Mouse (Mus musculus) MEL (cell line): ENCODE measurements around the gene Eif2a. TPM values are rescaled to one million over a fixed set of nuclear protein-coding genes. Genes with fewer than 3 reads are reported as not detected.

Source experiments
- DNase-seq: peaks from one replicate; pipeline ENCODE4 v3.0.0; 2011; ENCODE audit warnings: low read depth, low spot score
- H3K27ac ChIP-seq: 2 replicates; pipeline ENCODE4 v1.5.1; 2012; ENCODE audit warnings: low read depth, mild to moderate bottlenecking, control low read depth, low read length, moderate library complexity; ENCODE audit not compliant: control insufficient read depth
- H3K27me3 ChIP-seq, 2 experiments: fragments of 150-350 bp in 1 of 2; sonication (generic) in 1 of 2; 2 replicates each; pipeline ENCODE4 v1.6.1; 2012; ENCODE audit warnings: low read length in 2 of 2, mild to moderate bottlenecking in 2 of 2, improper control_type of control experiment in 1 of 2, moderate library complexity in 1 of 2; ENCODE audit not compliant: insufficient read depth in 2 of 2, control insufficient read depth in 1 of 2
- H3K36me3 ChIP-seq, 2 experiments: 2 replicates each; pipeline ENCODE4 v1.6.1; 2012 to 2014; ENCODE audit warnings: low read length in 2 of 2, improper control_type of control experiment in 1 of 2, inconsistent platforms in 1 of 2, mild to moderate bottlenecking in 1 of 2; ENCODE audit not compliant: insufficient read depth in 2 of 2, control insufficient read depth in 1 of 2
- H3K4me1 ChIP-seq, 2 experiments: fragments of 150-350 bp in 1 of 2; sonication (generic) in 1 of 2; 2 replicates each; pipeline ENCODE4 v1.6.1; 2012; ENCODE audit warnings: low read length in 2 of 2, improper control_type of control experiment in 1 of 2, mild to moderate bottlenecking in 1 of 2; ENCODE audit not compliant: insufficient read depth in 2 of 2, control insufficient read depth in 1 of 2
- H3K4me3 ChIP-seq, 2 experiments: fragments of 150-350 bp in 1 of 2; sonication (generic) in 1 of 2; 2 replicates each; pipeline ENCODE4 v1.5.1; 2012; ENCODE audit warnings: low read depth in 2 of 2, low read length in 2 of 2, mild to moderate bottlenecking in 2 of 2, moderate library complexity in 2 of 2, control low read depth in 1 of 2, improper control_type of control experiment in 1 of 2; ENCODE audit not compliant: control insufficient read depth in 1 of 2, insufficient read depth in 1 of 2
- H3K79me2 ChIP-seq: 2 replicates; pipeline ENCODE4 v1.6.1; 2012; ENCODE audit warnings: mild to moderate bottlenecking, low read length, moderate library complexity; ENCODE audit not compliant: control insufficient read depth, poor library complexity, insufficient read depth
- H3K9ac ChIP-seq: 2 replicates; pipeline ENCODE4 v1.6.1; 2012; ENCODE audit warnings: low read depth, mild to moderate bottlenecking, control low read depth, low read length, moderate library complexity; ENCODE audit not compliant: control insufficient read depth, poor library complexity, severe bottlenecking
- H3K9me3 ChIP-seq: fragments of 150-350 bp; sonication (generic); replicated peaks from 2 replicates; pipeline ENCODE4 v1.6.1; 2012; ENCODE audit warnings: mild to moderate bottlenecking, low read length, improper control_type of control experiment, moderate library complexity; ENCODE audit not compliant: insufficient read depth
- BHLHE40 ChIP-seq: IDR thresholded peaks from 2 replicates; pipeline ENCODE4 v1.6.1; 2012; ENCODE audit warnings: low read depth, mild to moderate bottlenecking, inconsistent platforms, low read length, improper control_type of control experiment, borderline replicate concordance
- CHD1 ChIP-seq: IDR thresholded peaks from 2 replicates; pipeline ENCODE4 v1.6.1; 2012; ENCODE audit warnings: low read depth, mild to moderate bottlenecking, inconsistent platforms, low read length, improper control_type of control experiment
- CHD2 ChIP-seq: IDR thresholded peaks from 2 replicates; pipeline ENCODE4 v1.6.1; 2011; ENCODE audit warnings: low read length, improper control_type of control experiment
- CTCF ChIP-seq, 3 experiments: IDR thresholded peaks in 2 of 3; conservative IDR thresholded peaks in 1 of 3; 2 replicates each; pipeline ENCODE4 v1.5.1; 2011 to 2012; ENCODE audit warnings: low read length in 3 of 3, low read depth in 2 of 3, mild to moderate bottlenecking in 2 of 3, improper control_type of control experiment in 1 of 3, inconsistent platforms in 1 of 3, mixed read lengths in 1 of 3, moderate library complexity in 1 of 3; ENCODE audit not compliant: control insufficient read depth in 1 of 3, insufficient read depth in 1 of 3, poor library complexity in 1 of 3, severe bottlenecking in 1 of 3
- E2F4 ChIP-seq: IDR thresholded peaks from 2 replicates; pipeline ENCODE4 v1.6.1; 2011; ENCODE audit warnings: low read depth, low read length, improper control_type of control experiment, borderline replicate concordance
- ELF1 ChIP-seq: IDR thresholded peaks from 2 replicates; pipeline ENCODE4 v1.6.1; 2014; ENCODE audit warnings: low read depth, mild to moderate bottlenecking, inconsistent platforms, low read length, improper control_type of control experiment, moderate library complexity
- EP300 ChIP-seq, 2 experiments: IDR thresholded peaks; 2 replicates each; pipeline ENCODE4 v1.6.1; 2011; ENCODE audit warnings: improper control_type of control experiment in 2 of 2, low read length in 2 of 2, low read depth in 1 of 2, mild to moderate bottlenecking in 1 of 2
- ETS1 ChIP-seq: IDR thresholded peaks from 2 replicates; pipeline ENCODE4 v1.6.1; 2012; ENCODE audit warnings: low read depth, mild to moderate bottlenecking, inconsistent platforms, low read length, improper control_type of control experiment, moderate library complexity
- GABPA ChIP-seq: IDR thresholded peaks from 2 replicates; pipeline ENCODE4 v1.6.1; 2012; ENCODE audit warnings: low read depth, mild to moderate bottlenecking, inconsistent platforms, low read length, improper control_type of control experiment, moderate library complexity
- GATA1 ChIP-seq: IDR thresholded peaks from 2 replicates; pipeline ENCODE4 v1.6.1; 2011; ENCODE audit warnings: low read depth, low read length, improper control_type of control experiment
- JUND ChIP-seq: IDR thresholded peaks from 2 replicates; pipeline ENCODE4 v1.6.1; 2011; ENCODE audit warnings: low read depth, mild to moderate bottlenecking, improper control_type of control experiment, low read length
- KAT2A ChIP-seq: conservative IDR thresholded peaks from 2 replicates; pipeline ENCODE4 v1.6.1; 2012; ENCODE audit warnings: low read depth, low read length, improper control_type of control experiment, inconsistent platforms
- MAFK ChIP-seq: IDR thresholded peaks from 2 replicates; pipeline ENCODE4 v1.6.1; 2011; ENCODE audit warnings: low read depth, mild to moderate bottlenecking, low read length, improper control_type of control experiment, borderline replicate concordance
- MAX ChIP-seq: IDR thresholded peaks from 2 replicates; pipeline ENCODE4 v1.6.1; 2011; ENCODE audit warnings: low read length, improper control_type of control experiment
- MAZ ChIP-seq: IDR thresholded peaks from 2 replicates; pipeline ENCODE4 v1.6.1; 2012; ENCODE audit warnings: low read depth, mild to moderate bottlenecking, inconsistent platforms, low read length, improper control_type of control experiment
- MEF2A ChIP-seq: IDR thresholded peaks from 2 replicates; pipeline ENCODE4 v1.6.1; 2014; ENCODE audit warnings: low read depth, mild to moderate bottlenecking, inconsistent platforms, low read length, improper control_type of control experiment; ENCODE audit not compliant: poor library complexity, insufficient replicate concordance, severe bottlenecking; ENCODE audit errors: extremely low read depth
- MXI1 ChIP-seq: IDR thresholded peaks from 2 replicates; pipeline ENCODE4 v1.6.1; 2011; ENCODE audit warnings: mild to moderate bottlenecking, low read depth, low read length, improper control_type of control experiment
- MYB ChIP-seq: IDR thresholded peaks from 2 replicates; pipeline ENCODE4 v1.6.1; 2011; ENCODE audit warnings: mild to moderate bottlenecking, low read depth, low read length, improper control_type of control experiment
- MYC ChIP-seq: IDR thresholded peaks from 2 replicates; pipeline ENCODE4 v1.6.1; 2011; ENCODE audit warnings: low read depth, mild to moderate bottlenecking, low read length, improper control_type of control experiment, moderate library complexity
- NELFE ChIP-seq: IDR thresholded peaks from 2 replicates; pipeline ENCODE4 v1.6.1; 2011; ENCODE audit warnings: low read depth, low read length, improper control_type of control experiment
- NRF1 ChIP-seq: IDR thresholded peaks from 2 replicates; pipeline ENCODE4 v1.6.1; 2014; ENCODE audit warnings: low read depth, mild to moderate bottlenecking, inconsistent platforms, low read length, improper control_type of control experiment, moderate library complexity; ENCODE audit not compliant: poor library complexity, insufficient read depth, severe bottlenecking
- POLR2A ChIP-seq, 2 experiments: IDR thresholded peaks; 2 replicates each; pipeline ENCODE4 v1.6.1; 2011 to 2012; ENCODE audit warnings: low read length in 2 of 2, mild to moderate bottlenecking in 2 of 2, control low read depth in 1 of 2, improper control_type of control experiment in 1 of 2, low read depth in 1 of 2, moderate library complexity in 1 of 2; ENCODE audit not compliant: control insufficient read depth in 1 of 2, insufficient read depth in 1 of 2, poor library complexity in 1 of 2
- POLR2AphosphoS2 ChIP-seq: IDR thresholded peaks from 2 replicates; pipeline ENCODE4 v1.6.1; 2011; ENCODE audit warnings: low read length, improper control_type of control experiment
- POLR2AphosphoS5 ChIP-seq: IDR thresholded peaks from 2 replicates; pipeline ENCODE4 v1.6.1; 2012; ENCODE audit warnings: low read depth, borderline replicate concordance, mild to moderate bottlenecking, inconsistent platforms, low read length, moderate library complexity, mixed read lengths
- RAD21 ChIP-seq: IDR thresholded peaks from 2 replicates; pipeline ENCODE4 v1.6.1; 2011; ENCODE audit warnings: mild to moderate bottlenecking, low read depth, low read length, improper control_type of control experiment
- RCOR1 ChIP-seq: IDR thresholded peaks from 2 replicates; pipeline ENCODE4 v1.6.1; 2012; ENCODE audit warnings: low read depth, mild to moderate bottlenecking, inconsistent platforms, low read length, improper control_type of control experiment
- SIN3A ChIP-seq: IDR thresholded peaks from 2 replicates; pipeline ENCODE4 v1.6.1; 2012; ENCODE audit warnings: low read length, improper control_type of control experiment, inconsistent platforms
- SMC3 ChIP-seq: IDR thresholded peaks from 2 replicates; pipeline ENCODE4 v1.6.1; 2011; ENCODE audit warnings: low read depth, low read length, improper control_type of control experiment
- TAL1 ChIP-seq: IDR thresholded peaks from 2 replicates; pipeline ENCODE4 v1.6.1; 2012; ENCODE audit warnings: mild to moderate bottlenecking, inconsistent platforms, low read length, moderate library complexity, mixed read lengths
- TBP ChIP-seq: IDR thresholded peaks from 2 replicates; pipeline ENCODE4 v1.8.0; 2011; ENCODE audit warnings: low read depth, low read length, improper control_type of control experiment
- TCF12 ChIP-seq: IDR thresholded peaks from 2 replicates; pipeline ENCODE4 v1.6.1; 2014; ENCODE audit warnings: low read depth, mild to moderate bottlenecking, inconsistent platforms, low read length, improper control_type of control experiment, moderate library complexity
- UBTF ChIP-seq: IDR thresholded peaks from 2 replicates; pipeline ENCODE4 v1.6.1; 2012; ENCODE audit warnings: low read depth, mild to moderate bottlenecking, inconsistent platforms, low read length, improper control_type of control experiment, moderate library complexity, borderline replicate concordance; ENCODE audit not compliant: insufficient read depth
- USF1 ChIP-seq: IDR thresholded peaks from 2 replicates; pipeline ENCODE4 v1.6.1; 2014; ENCODE audit warnings: low read depth, mild to moderate bottlenecking, inconsistent platforms, low read length, improper control_type of control experiment, moderate library complexity
- USF2 ChIP-seq, 2 experiments: IDR thresholded peaks; 2 replicates each; pipeline ENCODE4 v1.6.1; 2011 to 2012; ENCODE audit warnings: improper control_type of control experiment in 2 of 2, low read length in 2 of 2, borderline replicate concordance in 1 of 2, inconsistent platforms in 1 of 2, low read depth in 1 of 2, mild to moderate bottlenecking in 1 of 2; ENCODE audit not compliant: insufficient read depth in 1 of 2
- ZC3H11A ChIP-seq: IDR thresholded peaks from 2 replicates; pipeline ENCODE4 v1.6.1; 2012; ENCODE audit warnings: low read depth, mild to moderate bottlenecking, inconsistent platforms, low read length, improper control_type of control experiment
- ZKSCAN1 ChIP-seq: IDR thresholded peaks from 2 replicates; pipeline ENCODE4 v1.6.1; 2012; ENCODE audit warnings: low read depth, mild to moderate bottlenecking, inconsistent platforms, low read length, improper control_type of control experiment, moderate library complexity
- ZNF384 ChIP-seq: IDR thresholded peaks from 2 replicates; pipeline ENCODE4 v1.6.1; 2012; ENCODE audit warnings: low read depth, mild to moderate bottlenecking, inconsistent platforms, low read length, improper control_type of control experiment
- polyA plus RNA-seq, 2 experiments: library from polyadenylated mRNA; stranded (reverse) in 1 of 2; unstranded in 1 of 2; fragments of >175 nt in 1 of 2; fragments of >200 nt in 1 of 2; gene quantifications; 2 replicates each; pipeline versions ENCODE4 v1.2.1 to v1.2.4; 2012; ENCODE audit warnings: low replicate concordance in 2 of 2, low read depth in 1 of 2; ENCODE audit not compliant: insufficient read length in 2 of 2, insufficient read depth in 1 of 2, missing spikeins in 1 of 2
- total RNA-seq: library from RNA; depleted of rRNA; stranded (reverse); fragments of 300-350 nt; gene quantifications from 2 replicates; pipeline ENCODE4 v1.2.3, GENCODE M21; 2012

Eif2a gene
- total and polyA plus RNA-seq, 3 experiments, result 67.3 to 192 (median 70.2) TPM

GRCm38 (mm10) chr3:58582788-58583426 lies 57.3 kb downstream of the Eif2a start:
- no peak overlapping the region for H3K9ac ChIP-seq
- peak overlapping the region; percentile 46 for H3K27ac ChIP-seq
- DNase-seq, result peak; percentile 86
- no peaks in the 10 kb centered on the region for H3K9me3 ChIP-seq
- H3K36me3 ChIP-seq, result peaks cover 16 to 35% of the 10 kb centered on the region in 2 experiments
- H3K4me3 ChIP-seq, result no peak overlapping the region
- H3K27me3 ChIP-seq, result no peaks in the 10 kb centered on the region
- peaks cover 53% of the 10 kb centered on the region for H3K79me2 ChIP-seq
- H3K4me1 ChIP-seq, result peaks cover 14 to 19% of the 10 kb centered on the region in 2 experiments
- TF ChIP-seq SMC3 (no peak), POLR2AphosphoS2 (no peak), CTCF (IDR thresholded peaks at IDR 0.05 in 2 of 3, conservative IDR thresholded peaks at IDR 0.05 in 1 of 3; ENCODE audit: control insufficient read depth in 1 of 3, insufficient read depth in 1 of 3, low read depth in 2 of 3, low read length in 3 of 3, poor library complexity in 1 of 3, severe bottlenecking in 1 of 3) (no peak), MAFK (no peak), ETS1 (peak; percentile 77), SIN3A (peak; percentile 86), EP300 (IDR thresholded peaks at IDR 0.05; ENCODE audit: low read depth in 1 of 2, low read length in 2 of 2) (peak; percentile 48 to 72), JUND (no peak), MAX (peak; percentile 89), BHLHE40 (peak; percentile 65), MXI1 (peak; percentile 94), RAD21 (no peak), KAT2A (no peak), ZKSCAN1 (no peak), TBP (no peak), USF2 (IDR thresholded peaks at IDR 0.05; ENCODE audit: borderline replicate concordance in 1 of 2, insufficient read depth in 1 of 2, low read depth in 1 of 2, low read length in 2 of 2) (no peak), TAL1 (peak; percentile 46; the same call in 1 of the 2 replicates), GATA1 (peak; percentile 67), ZNF384 (no peak), ZC3H11A (no peak), USF1 (peak; percentile 79), MYC (peak; percentile 88), NELFE (no peak), MAZ (no peak), MEF2A (no peak), GABPA (no peak), ELF1 (no peak), NRF1 (no peak), MYB (no peak), E2F4 (no peak), CHD2 (no peak), RCOR1 (peak; percentile 50; the same call in 1 of the 2 replicates), POLR2AphosphoS5 (no peak), UBTF (no peak), CHD1 (no peak), POLR2A (IDR thresholded peaks at IDR 0.05; ENCODE audit: control insufficient read depth in 1 of 2, insufficient read depth in 1 of 2, low read depth in 1 of 2, low read length in 2 of 2, poor library complexity in 1 of 2) (no peak), TCF12 (peak; percentile 55; the same call in 1 of the 2 replicates)
